Mouse (Mus musculus) forebrain, embryonic 12.5 days (tissue): ENCODE data around the gene Tspan2. TPM values are rescaled to one million over a fixed set of nuclear protein-coding genes. Genes with fewer than 3 reads are reported as not detected.
A peak's percentile ranks its signal among the peaks of the same experiment; 100 is the strongest.

Experiments used
- ATAC-seq: fragments of 200-750 bp; cut with Nextera tagmentation; 2 replicates; pipeline ENCODE4 v1.8.0; 2017; ENCODE audit warnings: moderate TSS enrichment; ENCODE audit not compliant: low FRiP score
- H3K27ac ChIP-seq: fragments of 300-500 bp; sonication (generic); 2 replicates; pipeline ENCODE4 v1.5.1; 2016; ENCODE audit warnings: mild to moderate bottlenecking
- H3K27me3 ChIP-seq: fragments of 300-500 bp; sonication (generic); 2 replicates; pipeline ENCODE4 v1.6.1; 2016; ENCODE audit warnings: mild to moderate bottlenecking
- H3K36me3 ChIP-seq: fragments of 300-500 bp; sonication (generic); replicated peaks from 2 replicates; pipeline ENCODE4 v1.6.1; 2016; ENCODE audit warnings: mild to moderate bottlenecking
- H3K4me1 ChIP-seq: fragments of 300-500 bp; sonication (generic); 2 replicates; pipeline ENCODE4 v1.6.1; 2016
- H3K4me2 ChIP-seq: fragments of 300-500 bp; sonication (generic); 2 replicates; pipeline ENCODE4 v1.6.1; 2016; ENCODE audit warnings: mild to moderate bottlenecking, moderate library complexity
- H3K4me3 ChIP-seq: fragments of 300-500 bp; sonication (generic); replicated peaks from 2 replicates; pipeline ENCODE4 v1.5.1; 2016; ENCODE audit warnings: mild to moderate bottlenecking
- H3K9ac ChIP-seq: fragments of 300-500 bp; sonication (generic); 2 replicates; pipeline ENCODE4 v1.6.1; 2016; ENCODE audit warnings: mild to moderate bottlenecking
- H3K9me3 ChIP-seq: fragments of 300-500 bp; sonication (generic); 2 replicates; pipeline ENCODE4 v1.6.1; 2016
- WGBS: fragments of 180-500 bp; shearing (Covaris S2); methylation state at CpG from one replicate; pipeline ENCODE4 v1.1.7; 2016; 5-methylcytosine and 5-hydroxymethylcytosine counted together
- polyA plus RNA-seq: library from polyadenylated mRNA; unstranded; fragments of >200 nt; fragmentation: Nextera tagmentation; extraction: Ambion mirVana; gene quantifications from 2 replicates; pipeline ENCODE4 v1.2.1, GENCODE M21; 2016

Gene Tspan2
- polyA plus RNA-seq, 1 experiment from 2014 or later, result 7.7 TPM

DNA sequence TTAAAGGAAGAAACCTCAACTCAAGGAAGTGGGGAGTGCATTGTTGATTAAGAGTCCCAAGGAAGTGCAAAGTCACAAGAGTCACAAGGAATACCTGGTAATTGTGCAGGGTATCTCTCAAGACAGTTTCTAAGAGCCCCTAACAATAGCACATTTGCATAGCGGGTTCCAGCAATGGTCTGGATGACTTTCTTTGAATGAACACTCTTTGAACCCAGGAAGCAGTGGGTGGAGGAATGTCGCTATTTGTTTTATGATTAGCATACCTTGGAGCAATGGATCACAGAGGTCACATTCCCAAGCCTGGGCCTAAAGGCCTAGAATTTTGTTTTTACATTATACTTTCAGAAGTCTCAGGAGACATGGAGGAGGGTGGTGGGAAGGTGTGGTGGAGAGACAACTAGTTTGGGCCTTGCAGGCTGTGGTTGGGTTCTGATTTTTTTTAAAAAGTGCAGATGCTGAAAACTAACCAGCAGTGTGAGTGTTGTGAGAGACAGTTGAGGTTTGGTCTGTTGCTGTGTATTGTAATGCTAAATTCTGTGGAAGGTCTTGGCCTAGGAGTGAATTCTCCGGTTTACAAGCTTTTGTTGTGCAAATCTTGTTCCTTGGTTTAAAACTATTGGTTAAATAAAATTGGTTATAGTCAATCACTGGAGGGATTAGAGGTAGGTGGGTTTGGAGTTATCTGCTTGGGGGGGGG lies 16.6 kb upstream of the Tspan2 start:
- ATAC-seq, result no peak
- Histone ChIP-seq H3K4me3 (no peak overlapping the region), H3K9ac (no peak overlapping the region), H3K4me1 (peaks cover 3% of the 10 kb centered on the region; the same call in 1 of the 2 replicates), H3K27me3 (no peaks in the 10 kb centered on the region), H3K9me3 (no peaks in the 10 kb centered on the region), H3K36me3 (no peaks in the 10 kb centered on the region), H3K27ac (no peak overlapping the region), H3K4me2 (no peak overlapping the region)
- WGBS, result 63% methylated on average over 3 of the region's 3 CpGs

GRCm38 (mm10) chr3:102723154-102723553 lies 11.2 kb upstream of the Tspan2 start:
- 72% methylated on average over 4 of the region's 4 CpGs for WGBS
- no peaks in the 10 kb centered on the region for H3K27me3 ChIP-seq
- H3K4me3 ChIP-seq, result no peak overlapping the region
- no peaks in the 10 kb centered on the region for H3K9me3 ChIP-seq
- H3K4me2 ChIP-seq, result no peak overlapping the region
- no peak for ATAC-seq
- no peak overlapping the region for H3K9ac ChIP-seq
- no peaks in the 10 kb centered on the region for H3K4me1 ChIP-seq
- H3K27ac ChIP-seq, result no peak overlapping the region
- H3K36me3 ChIP-seq, result no peaks in the 10 kb centered on the region

DNA sequence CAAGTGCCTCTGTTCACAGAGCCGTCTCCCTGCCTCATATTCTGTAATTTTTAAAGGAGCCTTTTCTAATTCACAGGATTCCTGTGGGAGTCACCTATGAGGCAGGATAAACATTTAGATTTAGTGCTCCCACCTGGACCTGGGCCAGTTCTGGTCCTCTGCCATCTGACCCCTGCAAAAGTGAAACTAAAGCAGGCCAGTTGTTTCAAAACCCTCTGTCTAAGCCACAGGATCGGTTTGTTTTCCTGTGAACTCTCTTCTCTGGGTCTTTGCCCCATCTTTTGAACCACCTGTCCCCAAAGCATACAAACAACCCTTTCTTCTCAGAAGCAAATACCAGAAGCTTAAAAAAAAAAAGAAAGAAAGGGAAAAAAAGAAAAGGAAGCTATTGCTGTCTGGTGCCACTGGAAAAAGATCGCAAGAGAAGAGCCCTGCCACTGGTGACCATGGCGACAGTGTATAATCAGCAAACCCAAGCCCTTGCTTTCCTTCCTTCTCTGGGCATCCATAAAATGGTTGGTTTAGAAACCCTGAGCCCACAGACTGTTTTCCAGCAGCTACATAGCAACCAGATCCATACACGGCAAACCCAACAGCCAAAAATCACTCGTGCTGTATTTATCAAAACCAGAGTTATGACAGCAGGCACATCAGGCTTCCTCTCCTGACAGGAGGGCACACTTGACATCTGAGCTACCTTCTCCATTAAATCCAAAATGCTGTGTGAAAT lies 10.3 kb upstream of the Tspan2 start:
- ATAC-seq, result no peak
- H3K9ac ChIP-seq, result no peak overlapping the region
- H3K36me3 ChIP-seq, result no peaks in the 10 kb centered on the region
- 71% methylated on average over 6 of the region's 6 CpGs for WGBS
- no peaks in the 10 kb centered on the region for H3K27me3 ChIP-seq
- H3K27ac ChIP-seq, result no peak overlapping the region
- H3K4me2 ChIP-seq, result no peak overlapping the region
- no peak overlapping the region for H3K4me3 ChIP-seq
- no peaks in the 10 kb centered on the region for H3K9me3 ChIP-seq
- H3K4me1 ChIP-seq, result no peaks in the 10 kb centered on the region

DNA sequence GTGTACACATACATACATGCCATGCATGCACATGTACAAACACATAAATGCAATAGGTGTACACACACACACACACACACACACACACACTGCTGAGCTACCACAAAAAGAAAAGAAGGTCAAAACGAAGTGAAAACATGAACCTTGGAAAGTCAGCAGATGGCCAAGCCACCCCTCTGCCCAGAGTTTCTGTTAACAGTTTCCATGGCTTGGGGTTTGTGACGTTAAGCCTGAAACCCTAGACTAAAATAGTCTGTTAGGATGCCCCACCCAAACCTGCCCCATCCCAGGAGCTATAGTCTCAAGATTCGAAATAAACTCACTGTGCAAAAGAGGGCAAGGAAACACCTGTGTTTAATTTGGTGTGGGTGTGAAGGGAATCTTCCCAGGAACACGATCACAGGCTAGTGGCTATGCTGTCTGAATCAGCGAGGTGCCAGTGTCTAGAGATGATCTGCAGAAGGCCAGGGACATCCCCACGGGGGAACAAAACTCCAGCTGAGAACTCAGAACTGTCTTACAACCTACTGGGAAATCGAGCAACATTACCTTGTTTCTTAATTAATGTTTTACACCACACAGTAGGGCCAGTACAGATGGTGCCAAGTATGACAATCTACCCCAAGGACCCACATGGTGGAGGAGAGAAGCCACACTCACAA lies 9.4 kb upstream of the Tspan2 start:
- Histone ChIP-seq H3K4me2 (no peak overlapping the region), H3K4me3 (no peak overlapping the region), H3K27ac (no peak overlapping the region), H3K27me3 (no peaks in the 10 kb centered on the region), H3K36me3 (no peaks in the 10 kb centered on the region), H3K9ac (no peak overlapping the region), H3K9me3 (no peaks in the 10 kb centered on the region), H3K4me1 (no peaks in the 10 kb centered on the region)
- 77% methylated on average over 7 of the region's 7 CpGs for WGBS
- ATAC-seq, result no peak

GRCm38 (mm10) chr3:102729416-102729815 lies 4.9 kb upstream of the Tspan2 start:
- Histone ChIP-seq H3K9me3 (no peaks in the 10 kb centered on the region), H3K4me1 (peaks cover 5% of the 10 kb centered on the region), H3K4me3 (no peak overlapping the region), H3K9ac (no peak overlapping the region), H3K4me2 (no peak overlapping the region), H3K27ac (no peak overlapping the region), H3K36me3 (no peaks in the 10 kb centered on the region), H3K27me3 (peaks cover 5% of the 10 kb centered on the region; the same call in 1 of the 2 replicates)
- WGBS, result 68% methylated on average over 5 of the region's 5 CpGs
- no peak for ATAC-seq

- Histone ChIP-seq H3K4me3 (no peak overlapping the region), H3K27me3 (peaks cover 5% of the 10 kb centered on the region; the same call in 1 of the 2 replicates), H3K27ac (no peak overlapping the region), H3K9me3 (no peaks in the 10 kb centered on the region), H3K4me2 (no peak overlapping the region), H3K9ac (no peak overlapping the region), H3K36me3 (no peaks in the 10 kb centered on the region), H3K4me1 (peaks cover 14% of the 10 kb centered on the region)
- no peak for ATAC-seq
- 86% methylated on average over 3 of the region's 3 CpGs for WGBS
These were observed 3.2 kb upstream of the Tspan2 start for GRCm38 (mm10) chr3:102731112-102731511.

- 94% methylated on average over 4 of the region's 4 CpGs for WGBS
- peaks cover 16% of the 10 kb centered on the region; the same call in 1 of the 2 replicates for H3K27me3 ChIP-seq
- H3K4me1 ChIP-seq, result peaks cover 15% of the 10 kb centered on the region
- H3K9ac ChIP-seq, result no peak overlapping the region
- no peaks in the 10 kb centered on the region for H3K9me3 ChIP-seq
- no peak overlapping the region for H3K4me2 ChIP-seq
- no peaks in the 10 kb centered on the region for H3K36me3 ChIP-seq
- H3K27ac ChIP-seq, result no peak overlapping the region
- ATAC-seq, result no peak
- no peak overlapping the region for H3K4me3 ChIP-seq
These were observed 1.7 kb upstream of the Tspan2 start for GRCm38 (mm10) chr3:102732619-102733018.

GRCm38 (mm10) chr3:102733050-102733449 lies 1.3 kb upstream of the Tspan2 start:
- Histone ChIP-seq H3K9me3 (no peaks in the 10 kb centered on the region), H3K27ac (no peak overlapping the region), H3K4me1 (peaks cover 15% of the 10 kb centered on the region), H3K36me3 (no peaks in the 10 kb centered on the region), H3K4me3 (no peak overlapping the region), H3K9ac (no peak overlapping the region), H3K27me3 (peaks cover 16% of the 10 kb centered on the region; the same call in 1 of the 2 replicates), H3K4me2 (no peak overlapping the region)
- ATAC-seq, result no peak
- WGBS, result 89% methylated on average over 3 of the region's 3 CpGs

DNA sequence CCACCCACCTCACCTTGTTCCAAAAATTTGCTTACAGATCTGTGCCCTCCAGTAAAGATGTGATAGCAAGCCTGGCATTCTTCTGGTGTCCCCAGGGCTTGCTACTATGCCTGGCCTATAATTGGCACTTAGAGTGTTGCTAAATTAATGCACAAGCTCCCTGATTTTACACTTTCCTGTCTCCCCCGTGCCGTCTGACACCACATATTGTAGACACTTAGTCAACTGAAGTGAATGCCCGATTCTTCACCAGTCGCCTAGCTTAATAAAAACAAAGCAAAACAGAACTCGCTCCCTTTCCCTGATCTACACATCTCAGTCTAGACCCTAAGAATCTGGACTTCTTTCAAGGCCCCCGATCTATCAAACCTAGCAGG lies 405 bp upstream of the Tspan2 start:
- Histone ChIP-seq H3K4me3 (peak overlapping the region; percentile 70), H3K27me3 (peaks cover 16% of the 10 kb centered on the region; the same call in 1 of the 2 replicates), H3K9me3 (no peaks in the 10 kb centered on the region), H3K4me2 (peak overlapping the region; percentile 85), H3K27ac (no peak overlapping the region), H3K4me1 (peaks cover 15% of the 10 kb centered on the region), H3K9ac (peak overlapping the region; percentile 76), H3K36me3 (no peaks in the 10 kb centered on the region)
- WGBS, result 35% methylated on average over 6 of the region's 6 CpGs
- no peak for ATAC-seq

DNA sequence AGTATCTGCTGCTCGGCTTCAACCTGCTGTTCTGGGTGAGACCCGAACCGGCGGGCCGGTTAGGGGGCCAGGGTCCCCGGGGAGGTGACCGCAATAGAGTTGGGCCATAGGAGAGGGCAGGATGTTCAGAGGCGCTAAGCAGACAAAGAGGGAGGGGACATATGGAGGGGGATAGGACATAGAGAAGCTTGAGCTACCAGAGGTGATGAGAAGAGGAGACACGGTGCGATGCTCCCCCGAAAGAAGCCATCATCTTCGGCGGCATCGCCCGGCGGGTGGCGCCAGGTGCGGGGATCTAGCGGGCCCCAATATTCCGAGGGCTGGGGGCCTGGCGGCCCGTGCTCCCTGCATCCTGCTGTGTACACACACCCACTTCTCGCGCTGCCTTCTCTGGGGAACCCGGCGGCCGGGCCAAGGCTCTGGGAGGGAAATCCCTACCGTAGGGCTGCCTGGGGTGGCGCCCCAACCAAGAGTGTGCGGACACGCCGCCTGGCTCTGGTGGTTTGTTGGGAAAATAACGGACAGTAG lies 766 bp downstream of the Tspan2 start:
- H3K4me1 ChIP-seq, result peaks cover 15% of the 10 kb centered on the region
- peaks cover 16% of the 10 kb centered on the region; the same call in 1 of the 2 replicates for H3K27me3 ChIP-seq
- H3K4me2 ChIP-seq, result peak overlapping the region; percentile 85
- no peak overlapping the region for H3K27ac ChIP-seq
- ATAC-seq, result peak; percentile 83
- WGBS, result under 1% methylated on average over 33 of the region's 33 CpGs
- H3K9ac ChIP-seq, result peak overlapping the region; percentile 76
- no peaks in the 10 kb centered on the region for H3K9me3 ChIP-seq
- no peaks in the 10 kb centered on the region for H3K36me3 ChIP-seq
- peak overlapping the region; percentile 70 for H3K4me3 ChIP-seq

- no peak overlapping the region for H3K27ac ChIP-seq
- peak; percentile 33; the same call in 1 of the 2 replicates for ATAC-seq
- peak overlapping the region; percentile 85 for H3K4me2 ChIP-seq
- WGBS, result 51% methylated on average over 6 of the region's 6 CpGs
- H3K9ac ChIP-seq, result peak overlapping the region; percentile 76
- H3K4me1 ChIP-seq, result peaks cover 15% of the 10 kb centered on the region
- peak overlapping the region; percentile 70 for H3K4me3 ChIP-seq
- no peaks in the 10 kb centered on the region for H3K36me3 ChIP-seq
- peaks cover 16% of the 10 kb centered on the region; the same call in 1 of the 2 replicates for H3K27me3 ChIP-seq
- no peaks in the 10 kb centered on the region for H3K9me3 ChIP-seq
These were observed 1.3 kb downstream of the Tspan2 start for GRCm38 (mm10) chr3:102735638-102736037.

DNA sequence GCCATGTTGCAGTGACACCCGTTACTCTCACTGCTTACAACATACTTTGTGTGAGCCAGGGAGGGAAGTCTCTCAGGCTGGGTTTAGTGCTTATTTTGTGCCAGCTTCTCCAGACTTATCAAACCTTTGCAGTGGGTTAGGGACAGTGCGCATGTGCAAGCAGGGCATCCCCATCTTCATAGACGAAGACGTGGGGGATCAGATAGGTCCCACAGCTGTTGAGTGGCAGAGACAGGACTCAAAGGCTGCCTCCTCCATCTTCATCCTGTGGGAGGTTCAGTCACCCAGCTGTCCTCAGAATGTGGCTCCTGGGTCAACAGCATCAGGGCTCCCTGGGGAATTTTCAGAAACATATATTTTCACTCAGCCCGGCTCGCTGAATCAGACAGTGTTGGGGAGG lies 2.1 kb downstream of the Tspan2 start:
- H3K4me2 ChIP-seq, result no peak overlapping the region
- ATAC-seq, result no peak
- H3K9ac ChIP-seq, result no peak overlapping the region
- H3K27ac ChIP-seq, result no peak overlapping the region
- H3K9me3 ChIP-seq, result no peaks in the 10 kb centered on the region
- H3K27me3 ChIP-seq, result peaks cover 16% of the 10 kb centered on the region; the same call in 1 of the 2 replicates
- H3K4me3 ChIP-seq, result no peak overlapping the region
- H3K4me1 ChIP-seq, result peaks cover 15% of the 10 kb centered on the region
- H3K36me3 ChIP-seq, result no peaks in the 10 kb centered on the region
- 89% methylated on average over 6 of the region's 6 CpGs for WGBS
